Mouse (Mus musculus) megakaryocyte, embryonic 14.5 days (primary cell): ENCODE data around the gene Tango2.

ENCODE experiments used
- FLI1 ChIP-seq: IDR thresholded peaks from 2 replicates; pipeline ENCODE4 v1.6.1; 2012; ENCODE audit warnings: low read length, inconsistent platforms, mixed read lengths
- GATA1 ChIP-seq: IDR thresholded peaks from 3 replicates; pipeline ENCODE4 v1.6.1; 2012; ENCODE audit warnings: mixed read lengths, low read length, inconsistent platforms, borderline replicate concordance

DNA sequence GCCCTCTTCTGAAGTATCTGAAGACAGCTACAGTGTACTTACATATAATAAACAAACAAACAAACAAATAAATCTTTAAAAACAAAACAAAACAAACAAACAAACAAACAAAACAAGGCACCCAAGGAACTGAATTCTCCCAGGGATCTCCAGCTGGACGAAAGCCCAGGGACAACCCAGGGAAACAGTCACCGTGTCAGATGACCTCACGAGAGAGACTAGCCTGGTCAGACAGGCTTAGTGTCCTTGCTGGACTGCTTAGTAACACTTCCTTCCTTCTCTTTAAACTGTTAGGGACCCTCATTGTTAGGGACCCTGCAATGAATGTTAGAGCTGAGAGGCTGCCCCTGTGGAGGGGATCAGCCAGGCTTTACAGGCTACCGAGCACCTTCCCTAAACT is 10.6 kb downstream of the Tango2 start:
- TF ChIP-seq GATA1 (no peak), FLI1 (no peak)
